In the genomic region with DNA sequence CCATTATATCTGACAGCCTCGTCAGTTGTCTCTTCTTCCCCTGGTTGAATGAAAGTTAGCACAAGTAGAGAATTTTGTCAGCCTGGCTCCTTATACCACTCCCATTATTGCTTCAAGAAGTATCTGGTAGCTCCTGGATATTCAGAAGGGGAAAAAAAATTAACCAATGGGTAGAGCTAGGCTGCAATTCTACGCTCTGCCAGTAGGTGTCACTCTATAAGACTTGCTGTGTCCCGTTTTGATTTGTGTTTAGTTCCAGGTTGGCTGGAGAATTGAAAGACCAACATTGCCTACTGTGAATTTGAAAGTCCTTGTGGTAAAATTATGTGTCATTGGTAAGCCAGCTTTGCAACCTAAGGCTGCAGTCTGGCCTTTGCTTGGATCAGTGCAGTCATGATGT, we compare ENCODE assay signal across 9 mouse cellular contexts.
DNase-seq lines count a peak whose midpoint lies in the region; ATAC-seq and TF ChIP-seq lines count a peak whose summit lies in the region.
"Had no signal": no experiment of that assay in that cellular context is flagged by ENCODE, and none has a peak within 500 bp of the region (broad histone marks: within the 10 kb centered on the region; RNA-seq: fewer than 3 reads in every experiment).

No protein-coding gene starts in this region.

- no peak overlapping the region for H3K9ac ChIP-seq in kidney, postnatal 0 days (ENCODE audit: low read depth, low read length)
- H3K9ac ChIP-seq: lung, embryonic 15.5 days had no signal

- H3K9me3 ChIP-seq in kidney, postnatal 0 days (replicated peaks; ENCODE audit: low read length) = no peaks in the 10 kb centered on the region
- H3K9me3 ChIP-seq: lung, embryonic 15.5 days had no signal

- ATAC-seq in kidney, postnatal 0 days (replicated peaks; ENCODE audit: low FRiP score, low read depth) = no peak
- ATAC-seq in common myeloid progenitor, adult 5-6 weeks (replicated peaks; ENCODE audit: low read depth, poor library complexity, severe bottlenecking) = peak; percentile 74
- no peak for ATAC-seq in erythroid progenitor cell, adult 5-6 weeks (replicated peaks; ENCODE audit: low FRiP score, poor library complexity, severe bottlenecking)

- TF ChIP-seq CTCF in kidney, postnatal 0 days (IDR thresholded peaks at IDR 0.05; ENCODE audit: low read depth) = peak; percentile 59

- no peak overlapping the region for H3K4me2 ChIP-seq in kidney, postnatal 0 days (ENCODE audit: low read length)
- H3K4me2 ChIP-seq: lung, embryonic 15.5 days had no signal

- H3K27me3 ChIP-seq in kidney, postnatal 0 days (ENCODE audit: insufficient read depth, low read length) = no peaks in the 10 kb centered on the region
- H3K27me3 ChIP-seq: lung, embryonic 15.5 days had no signal

- no peak overlapping the region for H3K27ac ChIP-seq in kidney, postnatal 0 days
- H3K27ac ChIP-seq: lung, embryonic 15.5 days had no signal

- no peaks in the 10 kb centered on the region for H3K36me3 ChIP-seq in kidney, postnatal 0 days (ENCODE audit: insufficient read depth, low read length)
- H3K36me3 ChIP-seq: lung, embryonic 15.5 days had no signal

- H3K4me1 ChIP-seq in kidney, postnatal 0 days (replicated peaks; ENCODE audit: insufficient read depth, low read length) = no peaks in the 10 kb centered on the region
- H3K4me1 ChIP-seq: lung, embryonic 15.5 days had no signal

- WGBS in kidney, postnatal 0 days = 45% methylated on average over 3 of the region's 3 CpGs

- DNase-seq in kidney, postnatal 0 days (ENCODE audit: low spot score) = no peak
- DNase-seq in kidney, postnatal 14 days = no peak
- peak; percentile 65 for DNase-seq in NIH3T3 (ENCODE audit: low read depth)
- DNase-seq in lung, postnatal 36 days = peak; percentile 77
- DNase-seq in frontal cortex, postnatal 14 days (ENCODE audit: low spot score in 2 of 2) = no peak

- H3K4me3 ChIP-seq in kidney, postnatal 0 days (replicated peaks; ENCODE audit: low read depth, low read length) = no peak overlapping the region
- H3K4me3 ChIP-seq: erythroblast, embryonic 14.5 days; lung, embryonic 15.5 days had no signal

Comparison
In these comparisons a context has a peak if more than half of its experiments do, and no peak if none do; other contexts are left out.
1. DNase-seq: peak in NIH3T3 (single experiment) and lung, postnatal 36 days (single experiment); none in kidney, postnatal 0 days (single experiment), kidney, postnatal 14 days (single experiment) and frontal cortex, postnatal 14 days (0 of 2).